Mouse (Mus musculus) inflammation-experienced regulatory T-cells (primary cell): ENCODE measurements around the gene Ywhab. TPM values are rescaled to one million over a fixed set of nuclear protein-coding genes. Genes with fewer than 3 reads are reported as not detected.

Experiments used
- polyA plus RNA-seq, 2 experiments: library from polyadenylated mRNA; unstranded; fragments of 100-300 nt; shearing (Covaris generic); gene quantifications; one replicate each; pipeline ENCODE4 v1.2.1; 2017

The Ywhab gene
- 100 to 1,000 TPM; 219 to 238 TPM for polyA plus RNA-seq

DNA sequence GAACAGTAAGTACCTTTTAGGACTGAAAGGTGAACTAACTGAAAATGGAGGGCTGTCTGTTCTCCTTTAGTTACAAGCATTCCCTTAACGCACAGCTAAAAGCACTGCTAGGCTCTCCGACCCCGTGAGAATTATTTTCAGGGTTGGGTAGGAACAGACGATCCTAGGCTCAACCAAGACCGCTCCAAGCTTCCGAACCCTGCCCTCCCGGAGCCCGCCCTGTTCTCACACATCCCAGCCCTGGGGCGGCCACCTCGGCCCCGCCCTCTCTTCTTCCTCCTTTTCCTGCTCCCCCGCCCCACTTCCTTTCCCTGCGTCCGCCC, at the start of gene Ywhab:
Ywhab (plus strand) TSS at position 307 of the 323 bp plus-strand sequence.

DNA sequence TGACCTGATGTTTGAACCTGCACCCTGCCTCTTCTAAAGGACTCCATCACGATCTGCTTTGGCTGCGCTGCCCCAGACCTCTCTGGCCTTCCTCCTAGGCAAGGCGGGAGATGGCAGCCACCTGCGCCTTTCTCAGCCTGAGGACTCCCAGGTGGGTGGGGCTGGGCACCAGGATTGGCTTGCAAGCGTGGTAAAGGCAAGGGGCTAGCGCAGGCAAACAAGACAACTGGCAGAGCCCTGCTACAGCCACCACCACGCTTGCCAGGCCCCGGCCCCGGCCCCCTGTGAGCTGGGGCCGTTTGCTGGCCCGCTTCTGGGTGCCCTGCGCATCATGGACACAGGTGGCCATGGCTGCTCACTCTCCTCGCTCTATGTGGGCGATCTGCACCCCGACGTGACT, 30.4 kb downstream of the Ywhab start, which contains the start of gene Pabpc1l:
Pabpc1l (plus strand) TSS at position 301 of the 400 bp plus-strand sequence.

Other genes with a start within 250 kb of the Ywhab start
- 10 to 100 TPM in 1 of 2 experiments, 1 to 10 TPM in 1; 7.3 to 11.3 TPM for gene Ada, start 244.7 kb upstream of the Ywhab start, polyA plus RNA-seq
- gene Ccn5, start 174.1 kb upstream of the Ywhab start, polyA plus RNA-seq, result 1 to 10 TPM in 1 of 2 experiments, not detected in 1; 1.2 TPM
- not detected for gene Kcnk15, start 141.3 kb upstream of the Ywhab start, polyA plus RNA-seq
- gene Rims4, start 76.3 kb upstream of the Ywhab start, polyA plus RNA-seq, result not detected
- 1 to 10 TPM; 1.4 to 2.8 TPM for gene Pabpc1l, start 30.5 kb downstream of the Ywhab start, polyA plus RNA-seq
- 100 to 1,000 TPM; 188 to 243 TPM for gene Stk4, start 75.4 kb downstream of the Ywhab start, polyA plus RNA-seq
- 100 to 1,000 TPM; 137 to 154 TPM for gene Tomm34, start 76.2 kb downstream of the Ywhab start, polyA plus RNA-seq
- gene Kcns1, start 176.2 kb downstream of the Ywhab start, polyA plus RNA-seq, result 1 to 10 TPM in 1 of 2 experiments, under 1 TPM in 1; 0.31 to 1.5 TPM
- 1 to 10 TPM in 1 of 2 experiments, not detected in 1; 1.8 TPM for gene Wfdc5, start 187.8 kb downstream of the Ywhab start, polyA plus RNA-seq
- gene Wfdc12, start 195.6 kb downstream of the Ywhab start, polyA plus RNA-seq, result 100 to 1,000 TPM in 1 of 2 experiments, 1 to 10 TPM in 1; 1.4 to 102 TPM
- gene Wfdc15a, start 205.2 kb downstream of the Ywhab start, polyA plus RNA-seq, result not detected
- gene Wfdc15b, start 226.7 kb downstream of the Ywhab start, polyA plus RNA-seq, result not detected
- gene Svs2, start 243.5 kb downstream of the Ywhab start, polyA plus RNA-seq, result not detected